Mouse (Mus musculus): ENCODE measurements around the gene Fut2.
A peak's percentile ranks its signal among the peaks of the same experiment; 100 is the strongest.

The Fut2 gene

GRCm38 (mm10) chr7:45641391-45642040 is 24.7 kb downstream of the Fut2 start:
- H3K36me3 ChIP-seq (ENCODE audit: insufficient read depth, low read length) = peaks cover 14% of the 10 kb centered on the region
- peaks cover 52% of the 10 kb centered on the region for H3K27me3 ChIP-seq (ENCODE audit: insufficient read depth, low read length)
- peaks cover 75% of the 10 kb centered on the region for H3K4me1 ChIP-seq (replicated peaks; ENCODE audit: low read depth, low read length)
- no peaks in the 10 kb centered on the region for H3K9me3 ChIP-seq (ENCODE audit: low read length)
- H3K4me3 ChIP-seq (replicated peaks; ENCODE audit: low read length) = no peak overlapping the region
- TF ChIP-seq POU5F1 (IDR thresholded peaks at IDR 0.05; ENCODE audit: borderline replicate concordance, low read length) (no peak), NANOG (IDR thresholded peaks at IDR 0.05; ENCODE audit: borderline replicate concordance, low read length) (no peak), CTCF (conservative IDR thresholded peaks at IDR 0.05; ENCODE audit: low read length) (no peak)

GRCm38 (mm10) chr7:45640191-45640957 is 25.8 kb downstream of the Fut2 start:
- H3K36me3 ChIP-seq (ENCODE audit: insufficient read depth, low read length) = peaks cover 16% of the 10 kb centered on the region
- no peaks in the 10 kb centered on the region for H3K9me3 ChIP-seq (ENCODE audit: low read length)
- peaks cover 87% of the 10 kb centered on the region for H3K4me1 ChIP-seq (replicated peaks; ENCODE audit: low read depth, low read length)
- H3K4me3 ChIP-seq (replicated peaks; ENCODE audit: low read length) = no peak overlapping the region
- peaks cover 52% of the 10 kb centered on the region for H3K27me3 ChIP-seq (ENCODE audit: insufficient read depth, low read length)
- no peak for TF ChIP-seq NANOG (IDR thresholded peaks at IDR 0.05; ENCODE audit: borderline replicate concordance, low read length)
- no peak for TF ChIP-seq POU5F1 (IDR thresholded peaks at IDR 0.05; ENCODE audit: borderline replicate concordance, low read length)
- no peak for TF ChIP-seq CTCF (conservative IDR thresholded peaks at IDR 0.05; ENCODE audit: low read length)

GRCm38 (mm10) chr7:45639561-45640027 is 26.6 kb downstream of the Fut2 start, which contains the start of gene Mamstr:
Gene Mamstr, plus strand, starts transcription at chr7:45639977.
- H3K4me1 ChIP-seq (replicated peaks; ENCODE audit: low read depth, low read length) = peaks cover 90% of the 10 kb centered on the region
- H3K36me3 ChIP-seq (ENCODE audit: insufficient read depth, low read length) = peaks cover 16% of the 10 kb centered on the region
- H3K4me3 ChIP-seq (replicated peaks; ENCODE audit: low read length) = peak within 1 kb of the TSS; percentile 35
- H3K9me3 ChIP-seq (ENCODE audit: low read length) = no peaks in the 10 kb centered on the region
- TF ChIP-seq POU5F1 (IDR thresholded peaks at IDR 0.05; ENCODE audit: borderline replicate concordance, low read length) (no peak), CTCF (conservative IDR thresholded peaks at IDR 0.05; ENCODE audit: low read length) (no peak), NANOG (IDR thresholded peaks at IDR 0.05; ENCODE audit: borderline replicate concordance, low read length) (no peak)
- peaks cover 47% of the 10 kb centered on the region for H3K27me3 ChIP-seq (ENCODE audit: insufficient read depth, low read length)

GRCm38 (mm10) chr7:45638623-45639401 is 27.4 kb downstream of the Fut2 start:
- Histone ChIP-seq H3K4me1 (replicated peaks; ENCODE audit: low read depth, low read length) (peaks cover 83% of the 10 kb centered on the region), H3K4me3 (replicated peaks; ENCODE audit: low read length) (peak overlapping the region; percentile 35), H3K36me3 (ENCODE audit: insufficient read depth, low read length) (peaks cover 16% of the 10 kb centered on the region), H3K27me3 (ENCODE audit: insufficient read depth, low read length) (peaks cover 41% of the 10 kb centered on the region), H3K9me3 (ENCODE audit: low read length) (no peaks in the 10 kb centered on the region)
- TF ChIP-seq POU5F1 (IDR thresholded peaks at IDR 0.05; ENCODE audit: borderline replicate concordance, low read length) (no peak), NANOG (IDR thresholded peaks at IDR 0.05; ENCODE audit: borderline replicate concordance, low read length) (no peak), CTCF (conservative IDR thresholded peaks at IDR 0.05; ENCODE audit: low read length) (no peak)

GRCm38 (mm10) chr7:45637710-45638109 is 28.5 kb downstream of the Fut2 start:
- H3K4me1 ChIP-seq (replicated peaks; ENCODE audit: low read depth, low read length) = peaks cover 83% of the 10 kb centered on the region
- TF ChIP-seq NANOG (IDR thresholded peaks at IDR 0.05; ENCODE audit: borderline replicate concordance, low read length) (no peak), POU5F1 (IDR thresholded peaks at IDR 0.05; ENCODE audit: borderline replicate concordance, low read length) (no peak), CTCF (conservative IDR thresholded peaks at IDR 0.05; ENCODE audit: low read length) (no peak)

GRCm38 (mm10) chr7:45635711-45636688 is 30.2 kb downstream of the Fut2 start:
- TF ChIP-seq POU5F1 (IDR thresholded peaks at IDR 0.05; ENCODE audit: borderline replicate concordance, low read length) (no peak), CTCF (conservative IDR thresholded peaks at IDR 0.05; ENCODE audit: low read length) (no peak), NANOG (IDR thresholded peaks at IDR 0.05; ENCODE audit: borderline replicate concordance, low read length) (no peak; the same call in 1 of the 2 replicates)
- Histone ChIP-seq H3K36me3 (ENCODE audit: insufficient read depth, low read length) (peaks cover 16% of the 10 kb centered on the region), H3K9me3 (ENCODE audit: low read length) (no peaks in the 10 kb centered on the region), H3K27me3 (ENCODE audit: insufficient read depth, low read length) (peaks cover 49% of the 10 kb centered on the region), H3K4me1 (replicated peaks; ENCODE audit: low read depth, low read length) (peaks cover 70% of the 10 kb centered on the region), H3K4me3 (replicated peaks; ENCODE audit: low read length) (no peak overlapping the region)

More at GRCm38 (mm10) chr7:45637710-45638109, 28.5 kb downstream of the Fut2 start:
- no peaks in the 10 kb centered on the region for H3K9me3 ChIP-seq (ENCODE audit: low read length)
- peaks cover 50% of the 10 kb centered on the region for H3K27me3 ChIP-seq (ENCODE audit: insufficient read depth, low read length)
- H3K36me3 ChIP-seq (ENCODE audit: insufficient read depth, low read length) = peaks cover 16% of the 10 kb centered on the region
- no peak overlapping the region for H3K4me3 ChIP-seq (replicated peaks; ENCODE audit: low read length)

GRCm38 (mm10) chr7:45634946-45635681 is 31.1 kb downstream of the Fut2 start:
- Histone ChIP-seq H3K4me3 (replicated peaks; ENCODE audit: low read length) (no peak overlapping the region), H3K27me3 (ENCODE audit: insufficient read depth, low read length) (peaks cover 43% of the 10 kb centered on the region), H3K36me3 (ENCODE audit: insufficient read depth, low read length) (peaks cover 16% of the 10 kb centered on the region), H3K9me3 (ENCODE audit: low read length) (no peaks in the 10 kb centered on the region), H3K4me1 (replicated peaks; ENCODE audit: low read depth, low read length) (peaks cover 70% of the 10 kb centered on the region)
- TF ChIP-seq POU5F1 (IDR thresholded peaks at IDR 0.05; ENCODE audit: borderline replicate concordance, low read length) (no peak), NANOG (IDR thresholded peaks at IDR 0.05; ENCODE audit: borderline replicate concordance, low read length) (no peak), CTCF (conservative IDR thresholded peaks at IDR 0.05; ENCODE audit: low read length) (no peak)
